Mouse (Mus musculus) neural tube, embryonic 14.5 days (tissue): ENCODE data around the gene Fjx1. TPM values are rescaled to one million over a fixed set of nuclear protein-coding genes. Genes with fewer than 3 reads are reported as not detected.

Experiments
- ATAC-seq: fragments of 200-750 bp; cut with Nextera tagmentation; 2 replicates; pipeline ENCODE4 v1.8.0; 2017; ENCODE audit warnings: low read depth, mild to moderate bottlenecking, moderate TSS enrichment, moderate library complexity
- H3K27ac ChIP-seq: fragments of 300-500 bp; sonication (generic); 2 replicates; pipeline ENCODE4 v1.5.1; 2014; ENCODE audit warnings: low read depth, mild to moderate bottlenecking, control low read depth, low read length, moderate library complexity, mixed read lengths
- H3K27me3 ChIP-seq: fragments of 300-500 bp; sonication (generic); 2 replicates; pipeline ENCODE4 v1.6.1; 2014; ENCODE audit warnings: low read length; ENCODE audit not compliant: control insufficient read depth, insufficient read depth
- H3K36me3 ChIP-seq: fragments of 300-500 bp; sonication (generic); 2 replicates; pipeline ENCODE4 v1.6.1; 2014; ENCODE audit warnings: low read length, mixed read lengths; ENCODE audit not compliant: control insufficient read depth, insufficient read depth
- H3K4me1 ChIP-seq: fragments of 300-500 bp; sonication (generic); 2 replicates; pipeline ENCODE4 v1.6.1; 2014; ENCODE audit warnings: low read length; ENCODE audit not compliant: control insufficient read depth, insufficient read depth
- H3K4me2 ChIP-seq: fragments of 300-500 bp; sonication (generic); 2 replicates; pipeline ENCODE4 v1.6.1; 2014; ENCODE audit warnings: mild to moderate bottlenecking, low read depth, low read length, control low read depth
- H3K4me3 ChIP-seq: fragments of 300-500 bp; sonication (generic); 2 replicates; pipeline ENCODE4 v1.5.1; 2014; ENCODE audit warnings: low read depth, low read length, control low read depth, mixed read lengths
- H3K9ac ChIP-seq: fragments of 300-500 bp; sonication (generic); replicated peaks from 2 replicates; pipeline ENCODE4 v1.6.1; 2014; ENCODE audit warnings: low read depth, mild to moderate bottlenecking, control low read depth, low read length, mixed read lengths
- H3K9me3 ChIP-seq: fragments of 300-500 bp; sonication (generic); 2 replicates; pipeline ENCODE4 v1.6.1; 2016; ENCODE audit warnings: low read length; ENCODE audit not compliant: control insufficient read depth
- WGBS: fragments of 180-500 bp; shearing (Covaris S2); extraction: QIAGEN DNeasy Blood & Tissue Kit; methylation state at CpG from one replicate; pipeline ENCODE4 v1.1.7; 2014; 5-methylcytosine and 5-hydroxymethylcytosine counted together
- polyA plus RNA-seq: library from polyadenylated mRNA; unstranded; fragments of >200 nt; fragmentation: Nextera tagmentation; extraction: Ambion mirVana; gene quantifications from 2 replicates; pipeline ENCODE4 v1.2.1, GENCODE M21; 2014

Gene Fjx1
- polyA plus RNA-seq, 1 experiment from 2014 or later: 33.8 TPM

- Histone ChIP-seq H3K27me3 (no peaks in the 10 kb centered on the region), H3K4me3 (no peak overlapping the region), H3K27ac (no peak overlapping the region), H3K9me3 (no peaks in the 10 kb centered on the region), H3K4me1 (peaks cover 15% of the 10 kb centered on the region; the same call in 1 of the 2 replicates), H3K4me2 (no peak overlapping the region), H3K36me3 (no peaks in the 10 kb centered on the region), H3K9ac (no peak overlapping the region)
- no peak for ATAC-seq
- WGBS: 86% methylated on average over 1 of the region's 1 CpGs
Measured at GRCm38 (mm10) chr2:102455126-102455525, 2.8 kb upstream of the Fjx1 start.

- Histone ChIP-seq H3K36me3 (no peaks in the 10 kb centered on the region), H3K27ac (no peak overlapping the region), H3K4me3 (no peak overlapping the region), H3K4me1 (peaks cover 22% of the 10 kb centered on the region), H3K27me3 (no peaks in the 10 kb centered on the region), H3K4me2 (no peak overlapping the region), H3K9me3 (no peaks in the 10 kb centered on the region), H3K9ac (no peak overlapping the region)
- 19% methylated on average over 3 of the region's 3 CpGs for WGBS
- no peak for ATAC-seq
Measured at GRCm38 (mm10) chr2:102453447-102453846, 1.1 kb upstream of the Fjx1 start.

- Histone ChIP-seq H3K9me3 (no peaks in the 10 kb centered on the region), H3K36me3 (no peaks in the 10 kb centered on the region), H3K9ac (peak overlapping the region; percentile 98), H3K4me2 (peak overlapping the region; percentile 85), H3K4me1 (peaks cover 20% of the 10 kb centered on the region), H3K27me3 (no peaks in the 10 kb centered on the region), H3K4me3 (peak overlapping the region; percentile 86), H3K27ac (peak overlapping the region; percentile 93)
- peak; percentile 65 for ATAC-seq
- WGBS: under 1% methylated on average over 90 of the region's 109 CpGs
Measured at GRCm38 (mm10) chr2:102450761-102451670, 1.3 kb downstream of the Fjx1 start.

DNA sequence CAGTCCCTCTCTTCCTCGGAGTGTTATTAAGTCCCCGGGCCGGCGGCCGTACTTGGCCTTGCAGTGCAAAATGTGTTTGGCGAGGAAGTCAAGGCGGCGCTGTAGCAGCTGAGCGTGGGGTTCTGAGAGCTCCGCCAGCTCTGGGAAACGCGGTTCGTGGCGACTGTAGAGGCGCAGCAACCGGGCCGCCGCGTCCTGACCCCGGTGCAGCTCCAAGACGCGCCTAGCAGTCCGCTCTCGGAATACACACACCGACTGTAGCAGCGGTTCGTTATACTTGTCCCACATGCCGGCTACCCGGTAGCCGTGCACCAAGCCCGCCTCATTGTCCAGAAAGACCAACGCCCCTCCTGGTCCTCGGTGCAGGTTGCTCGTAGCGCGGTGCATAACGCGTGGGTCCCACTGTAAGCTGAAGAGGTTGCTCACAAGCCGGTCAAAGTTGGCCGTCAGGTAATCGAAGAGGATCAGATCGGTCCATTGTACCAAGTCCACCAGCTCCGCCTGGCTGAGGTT, 2.0 kb downstream of the Fjx1 start:
- Histone ChIP-seq H3K4me1 (peaks cover 20% of the 10 kb centered on the region), H3K27me3 (no peaks in the 10 kb centered on the region), H3K4me3 (peak overlapping the region; percentile 86), H3K9me3 (no peaks in the 10 kb centered on the region), H3K9ac (peak overlapping the region; percentile 98), H3K4me2 (peak overlapping the region; percentile 85), H3K27ac (peak overlapping the region; percentile 93), H3K36me3 (no peaks in the 10 kb centered on the region)
- WGBS: under 1% methylated on average over 43 of the region's 43 CpGs
- peak; percentile 16 for ATAC-seq

DNA sequence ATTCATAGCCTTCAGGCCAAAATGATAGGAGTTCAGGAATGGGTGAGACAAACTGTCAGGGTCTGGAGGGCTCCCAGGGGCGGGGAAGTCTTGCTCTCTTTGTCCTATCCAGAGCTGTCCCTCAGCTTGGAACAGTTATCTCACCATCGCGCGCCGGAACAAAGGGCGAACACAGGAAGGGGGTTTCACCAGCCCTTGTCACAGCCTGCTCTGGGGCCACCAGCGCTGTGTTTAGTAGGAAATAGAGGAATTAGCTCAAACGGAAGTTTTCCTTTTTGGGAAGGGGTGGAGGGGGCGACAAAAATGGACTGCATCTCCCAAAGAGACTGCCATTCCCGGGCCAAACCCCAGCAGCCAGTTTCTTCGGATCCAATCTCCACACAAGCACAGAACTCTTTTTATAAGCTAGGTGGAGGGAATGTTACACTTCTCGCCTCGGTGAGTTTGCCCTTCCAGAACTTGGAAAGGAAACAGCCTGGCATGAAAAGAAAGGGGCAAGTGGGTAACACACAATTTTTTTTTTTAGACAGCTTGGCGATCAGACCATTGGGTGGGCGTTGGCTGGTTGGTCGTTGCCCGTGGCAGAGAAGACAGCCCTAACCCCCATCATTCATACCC, 2.6 kb downstream of the Fjx1 start:
- Histone ChIP-seq H3K27ac (peak overlapping the region; percentile 93), H3K4me1 (peaks cover 20% of the 10 kb centered on the region), H3K4me2 (peak overlapping the region; percentile 85), H3K4me3 (peak overlapping the region; percentile 86), H3K9ac (peak overlapping the region; percentile 98), H3K36me3 (no peaks in the 10 kb centered on the region), H3K27me3 (no peaks in the 10 kb centered on the region), H3K9me3 (no peaks in the 10 kb centered on the region)
- under 1% methylated on average over 17 of the region's 17 CpGs for WGBS
- ATAC-seq: peak; percentile 42; the same call in 1 of the 2 replicates

DNA sequence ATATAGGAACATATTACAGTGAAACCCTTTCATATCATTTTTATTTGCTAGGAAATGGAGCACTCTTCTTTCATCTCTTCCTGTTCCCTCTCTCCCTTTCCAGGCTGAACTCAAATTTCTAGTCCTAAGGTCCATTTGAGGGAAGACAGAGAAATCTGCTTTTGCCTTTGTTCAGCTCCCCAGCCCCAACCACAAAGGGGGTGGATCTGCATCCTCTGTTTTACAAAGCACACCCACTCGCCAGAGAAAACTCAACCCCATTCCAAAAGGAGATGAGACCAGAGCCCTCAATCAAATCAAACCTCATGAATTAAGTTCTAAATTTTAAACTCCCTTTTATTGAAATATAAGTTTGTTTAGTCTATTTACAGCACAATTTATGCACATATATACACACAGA, 3.2 kb downstream of the Fjx1 start:
- Histone ChIP-seq H3K27me3 (no peaks in the 10 kb centered on the region), H3K9ac (peak overlapping the region; percentile 50; the same call in 1 of the 2 replicates), H3K36me3 (no peaks in the 10 kb centered on the region), H3K4me3 (peak overlapping the region; percentile 86), H3K4me1 (peaks cover 20% of the 10 kb centered on the region), H3K27ac (peak overlapping the region; percentile 55; the same call in 1 of the 2 replicates), H3K4me2 (peak overlapping the region; percentile 85), H3K9me3 (no peaks in the 10 kb centered on the region)
- WGBS: 11% methylated on average over 1 of the region's 1 CpGs
- ATAC-seq: no peak

GRCm38 (mm10) chr2:102447831-102448230, 4.5 kb downstream of the Fjx1 start:
- H3K4me2 ChIP-seq: peak overlapping the region; percentile 85
- no peak overlapping the region for H3K27ac ChIP-seq
- no peaks in the 10 kb centered on the region for H3K9me3 ChIP-seq
- H3K27me3 ChIP-seq: no peaks in the 10 kb centered on the region
- peak overlapping the region; percentile 86; the same call in 1 of the 2 replicates for H3K4me3 ChIP-seq
- no peaks in the 10 kb centered on the region for H3K36me3 ChIP-seq
- H3K9ac ChIP-seq: no peak overlapping the region
- WGBS: 75% methylated on average over 7 of the region's 7 CpGs
- ATAC-seq: no peak
- H3K4me1 ChIP-seq: peaks cover 18% of the 10 kb centered on the region

GRCm38 (mm10) chr2:102446851-102447250, 5.4 kb downstream of the Fjx1 start:
- Histone ChIP-seq H3K27me3 (no peaks in the 10 kb centered on the region), H3K36me3 (no peaks in the 10 kb centered on the region), H3K9me3 (no peaks in the 10 kb centered on the region), H3K4me2 (no peak overlapping the region), H3K4me3 (no peak overlapping the region), H3K4me1 (peaks cover 16% of the 10 kb centered on the region), H3K27ac (no peak overlapping the region), H3K9ac (no peak overlapping the region)
- WGBS: 79% methylated on average over 4 of the region's 4 CpGs
- ATAC-seq: no peak
